19 mouse cellular contexts compared by ENCODE assay signal in genomic region chrX:166900761-166901160, GRCm38 (mm10).
DNase-seq lines count a peak whose midpoint lies in the region.
"Had no signal": no experiment of that assay in that cellular context is flagged by ENCODE, and none has a peak within 500 bp of the region (broad histone marks: within the 10 kb centered on the region; RNA-seq: fewer than 3 reads in every experiment).

No protein-coding gene starts in this region.

- peak; percentile 3 for DNase-seq in heart, adult 8-10 months (ENCODE audit: low spot score)
- no peak for DNase-seq in heart, adult 11 months
- DNase-seq in left cerebral cortex, adult 9 months (ENCODE audit: low spot score in 2 of 2) = peak; percentile 5 to 20
- DNase-seq in left cerebral cortex, adult 18-20 months (ENCODE audit: low spot score in 2 of 2) = no peak
- peak; percentile 53 for DNase-seq in brain, adult 2 months (ENCODE audit: low read depth, low spot score)
- peak; percentile 20 for DNase-seq in gonadal fat pad, adult 2 months (ENCODE audit: low read depth)
- no peak for DNase-seq in adrenal gland, postnatal 36 days
- no peak for DNase-seq in urinary bladder, postnatal 25 days (ENCODE audit: low spot score)
- DNase-seq: adrenal gland, postnatal 10 days; B cell, adult 2 months; cerebellum, adult 11-12 months; cerebellum, adult 8-10 months; cerebellum, postnatal 10 days; cerebellum, postnatal 36 days; embryo, embryonic 11 days; forebrain, postnatal 0 days; gastrocnemius, adult 2 months; gastrocnemius, postnatal 14 days; heart, adult 2 months had no signal

Comparison
In these comparisons a context has a peak if more than half of its experiments do, and no peak if none do; other contexts are left out.
1. DNase-seq: peak in heart, adult 8-10 months (single experiment), left cerebral cortex, adult 9 months (2 of 2), brain, adult 2 months (single experiment) and gonadal fat pad, adult 2 months (single experiment); none in heart, adult 11 months (single experiment), left cerebral cortex, adult 18-20 months (0 of 2), adrenal gland, postnatal 36 days (0 of 2) and urinary bladder, postnatal 25 days (single experiment).